Mouse (Mus musculus): ENCODE data around the gene Tmem202. TPM values are rescaled to one million over a fixed set of nuclear protein-coding genes. Genes with fewer than 3 reads are reported as not detected.

The Tmem202 gene
- 0.20 TPM in 1 of 2 replicates, not detected in the other for polyA plus RNA-seq (2015; fragmentation: Nextera tagmentation; extraction: Ambion mirVana)

GRCm38 (mm10) chr9:59539441-59540137, at the start of gene Tmem202, which contains the start of gene Hexa:
Gene Tmem202, minus strand, starts transcription at chr9:59539847.
Gene Hexa, plus strand, starts transcription at chr9:59539540.
- Histone ChIP-seq H3K27me3 (no peaks in the 10 kb centered on the region), H3K4me3 (peak within 1 kb of the TSS; percentile 62), H3K36me3 (no peaks in the 10 kb centered on the region), H3K4me1 (peaks cover 25% of the 10 kb centered on the region), H3K27ac (0 out of 2 replicates have a peak within 1 kb of the TSS, but pooled peaks have one; percentile 12), H3K9ac (peak within 1 kb of the TSS; percentile 65), H3K9me3 (no peaks in the 10 kb centered on the region), H3K4me2 (peak within 1 kb of the TSS; percentile 91)
- peak; percentile 92 for ATAC-seq (ENCODE audit: borderline replicate concordance, extremely low read depth, low FRiP score, low TSS enrichment)
- WGBS, result under 1% methylated on average over 55 of the region's 55 CpGs

- Histone ChIP-seq H3K4me3 (no peak overlapping the region), H3K4me2 (no peak overlapping the region), H3K27me3 (peaks cover 11% of the 10 kb centered on the region; the same call in 1 of the 2 replicates), H3K4me1 (no peaks in the 10 kb centered on the region), H3K27ac (no peak overlapping the region), H3K9me3 (no peaks in the 10 kb centered on the region), H3K9ac (no peak overlapping the region), H3K36me3 (no peaks in the 10 kb centered on the region)
- WGBS, result 32% methylated on average over 12 of the region's 12 CpGs
- no peak for ATAC-seq (ENCODE audit: borderline replicate concordance, extremely low read depth, low FRiP score, low TSS enrichment)
Measured at GRCm38 (mm10) chr9:59588710-59589671, 49.3 kb upstream of the Tmem202 start.

GRCm38 (mm10) chr9:59588252-59588651, 48.6 kb upstream of the Tmem202 start:
- no peaks in the 10 kb centered on the region for H3K4me1 ChIP-seq
- H3K9me3 ChIP-seq, result no peaks in the 10 kb centered on the region
- no peak for ATAC-seq (ENCODE audit: borderline replicate concordance, extremely low read depth, low FRiP score, low TSS enrichment)
- H3K27ac ChIP-seq, result no peak overlapping the region
- WGBS, result 54% methylated on average over 5 of the region's 5 CpGs
- H3K4me2 ChIP-seq, result no peak overlapping the region
- no peaks in the 10 kb centered on the region for H3K36me3 ChIP-seq
- H3K4me3 ChIP-seq, result no peak overlapping the region
- H3K9ac ChIP-seq, result no peak overlapping the region
- H3K27me3 ChIP-seq, result peaks cover 11% of the 10 kb centered on the region; the same call in 1 of the 2 replicates

GRCm38 (mm10) chr9:59584871-59585308, 45.2 kb upstream of the Tmem202 start:
- peak overlapping the region; percentile 55 for H3K4me2 ChIP-seq
- H3K4me3 ChIP-seq, result peak overlapping the region; percentile 30
- H3K9me3 ChIP-seq, result no peaks in the 10 kb centered on the region
- 0 out of 2 replicates have a peak, but pooled peaks have one; percentile 42 for ATAC-seq (ENCODE audit: borderline replicate concordance, extremely low read depth, low FRiP score, low TSS enrichment)
- 4% methylated on average over 13 of the region's 13 CpGs for WGBS
- H3K27ac ChIP-seq, result no peak overlapping the region
- H3K36me3 ChIP-seq, result no peaks in the 10 kb centered on the region
- H3K9ac ChIP-seq, result no peak overlapping the region; the same call in 1 of the 2 replicates
- H3K27me3 ChIP-seq, result peaks cover 16% of the 10 kb centered on the region; the same call in 1 of the 2 replicates
- H3K4me1 ChIP-seq, result no peaks in the 10 kb centered on the region

- Histone ChIP-seq H3K4me1 (peaks cover 9% of the 10 kb centered on the region), H3K4me3 (peak overlapping the region; percentile 47), H3K27me3 (peaks cover 26% of the 10 kb centered on the region; the same call in 1 of the 2 replicates), H3K27ac (no peak overlapping the region), H3K9ac (no peak overlapping the region), H3K9me3 (no peaks in the 10 kb centered on the region), H3K4me2 (peak overlapping the region; percentile 64), H3K36me3 (no peaks in the 10 kb centered on the region)
- ATAC-seq (ENCODE audit: borderline replicate concordance, extremely low read depth, low FRiP score, low TSS enrichment), result no peak; the same call in 1 of the 2 replicates
- WGBS, result under 1% methylated on average over 20 of the region's 20 CpGs
Measured at GRCm38 (mm10) chr9:59578505-59578867, 38.8 kb upstream of the Tmem202 start.

- WGBS, result 1% methylated on average over 50 of the region's 61 CpGs
- H3K4me1 ChIP-seq, result peaks cover 9% of the 10 kb centered on the region
- H3K27me3 ChIP-seq, result peaks cover 26% of the 10 kb centered on the region; the same call in 1 of the 2 replicates
- H3K9me3 ChIP-seq, result no peaks in the 10 kb centered on the region
- H3K9ac ChIP-seq, result no peak within 1 kb of the TSS
- H3K4me2 ChIP-seq, result peak within 1 kb of the TSS; percentile 64
- no peak within 1 kb of the TSS for H3K27ac ChIP-seq
- H3K4me3 ChIP-seq, result peak within 1 kb of the TSS; percentile 47
- no peaks in the 10 kb centered on the region for H3K36me3 ChIP-seq
- ATAC-seq (ENCODE audit: borderline replicate concordance, extremely low read depth, low FRiP score, low TSS enrichment), result peak; percentile 99
Measured at GRCm38 (mm10) chr9:59577844-59578504, 38.3 kb upstream of the Tmem202 start, which contains the start of gene Celf6. Gene Celf6, plus strand, starts transcription at chr9:59577917.

GRCm38 (mm10) chr9:59577401-59577800, 37.8 kb upstream of the Tmem202 start:
- Histone ChIP-seq H3K27me3 (peaks cover 26% of the 10 kb centered on the region; the same call in 1 of the 2 replicates), H3K27ac (no peak overlapping the region), H3K9ac (no peak overlapping the region), H3K4me2 (peak overlapping the region; percentile 64), H3K4me3 (peak overlapping the region; percentile 47), H3K9me3 (no peaks in the 10 kb centered on the region), H3K4me1 (peaks cover 9% of the 10 kb centered on the region), H3K36me3 (no peaks in the 10 kb centered on the region)
- ATAC-seq (ENCODE audit: borderline replicate concordance, extremely low read depth, low FRiP score, low TSS enrichment), result no peak
- 8% methylated on average over 13 of the region's 13 CpGs for WGBS

GRCm38 (mm10) chr9:59571852-59572251, 32.2 kb upstream of the Tmem202 start:
- Histone ChIP-seq H3K4me2 (no peak overlapping the region), H3K36me3 (no peaks in the 10 kb centered on the region), H3K4me3 (no peak overlapping the region), H3K27ac (no peak overlapping the region), H3K27me3 (peaks cover 10% of the 10 kb centered on the region; the same call in 1 of the 2 replicates), H3K9me3 (no peaks in the 10 kb centered on the region), H3K4me1 (no peaks in the 10 kb centered on the region), H3K9ac (no peak overlapping the region)
- WGBS, result 64% methylated on average over 2 of the region's 2 CpGs
- ATAC-seq (ENCODE audit: borderline replicate concordance, extremely low read depth, low FRiP score, low TSS enrichment), result no peak

- H3K27ac ChIP-seq, result no peak overlapping the region
- H3K9ac ChIP-seq, result no peak overlapping the region
- no peak overlapping the region for H3K4me3 ChIP-seq
- H3K4me1 ChIP-seq, result no peaks in the 10 kb centered on the region
- no peak overlapping the region for H3K4me2 ChIP-seq
- ATAC-seq (ENCODE audit: borderline replicate concordance, extremely low read depth, low FRiP score, low TSS enrichment), result no peak
- H3K9me3 ChIP-seq, result no peaks in the 10 kb centered on the region
- no peaks in the 10 kb centered on the region for H3K27me3 ChIP-seq
- 0 out of 2 replicates have a peak, but pooled peaks cover 9% of the 10 kb centered on the region for H3K36me3 ChIP-seq
- 22% methylated on average over 6 of the region's 6 CpGs for WGBS
Measured at GRCm38 (mm10) chr9:59567111-59567510, 27.5 kb upstream of the Tmem202 start.

- Histone ChIP-seq H3K27me3 (no peaks in the 10 kb centered on the region), H3K9ac (no peak overlapping the region), H3K4me2 (no peak overlapping the region), H3K4me3 (no peak overlapping the region), H3K27ac (no peak overlapping the region), H3K4me1 (no peaks in the 10 kb centered on the region), H3K36me3 (0 out of 2 replicates have a peak, but pooled peaks cover 15% of the 10 kb centered on the region), H3K9me3 (no peaks in the 10 kb centered on the region)
- WGBS, result 22% methylated on average over 4 of the region's 4 CpGs
- no peak for ATAC-seq (ENCODE audit: borderline replicate concordance, extremely low read depth, low FRiP score, low TSS enrichment)
Measured at GRCm38 (mm10) chr9:59565600-59565999, 26.0 kb upstream of the Tmem202 start.

- Histone ChIP-seq H3K27ac (no peak overlapping the region), H3K4me2 (no peak overlapping the region), H3K27me3 (no peaks in the 10 kb centered on the region), H3K36me3 (peaks cover 4% of the 10 kb centered on the region; the same call in 1 of the 2 replicates), H3K9ac (no peak overlapping the region), H3K4me3 (no peak overlapping the region), H3K9me3 (no peaks in the 10 kb centered on the region), H3K4me1 (0 out of 2 replicates have a peak, but pooled peaks cover 6% of the 10 kb centered on the region)
- ATAC-seq (ENCODE audit: borderline replicate concordance, extremely low read depth, low FRiP score, low TSS enrichment), result no peak
- 65% methylated on average over 4 of the region's 4 CpGs for WGBS
Measured at GRCm38 (mm10) chr9:59553719-59554118, 14.1 kb upstream of the Tmem202 start.

Measured in lung, embryonic 15.5 days (tissue).